Mouse (Mus musculus) kidney, adult 2 months (tissue): Measurements from ENCODE around the gene Col6a5. TPM values are rescaled to one million over a fixed set of nuclear protein-coding genes. Genes with fewer than 3 reads are reported as not detected.

Experiments used
- DNase-seq: peaks from one replicate; pipeline ENCODE4 v3.0.0; 2021
- H3K27ac ChIP-seq: fragments of 200-500 bp; 2 replicates; pipeline ENCODE4 v1.5.1; 2012; ENCODE audit warnings: low read depth, low read length, control low read depth, inconsistent platforms; ENCODE audit not compliant: insufficient read depth
- H3K27me3 ChIP-seq: fragments of 200-500 bp; replicated peaks from 2 replicates; pipeline ENCODE4 v1.6.1; 2012; ENCODE audit warnings: mild to moderate bottlenecking, moderate library complexity, low read length, inconsistent platforms; ENCODE audit not compliant: control insufficient read depth, insufficient read depth
- H3K36me3 ChIP-seq: fragments of 200-500 bp; 2 replicates; pipeline ENCODE4 v1.6.1; 2012; ENCODE audit warnings: mild to moderate bottlenecking, moderate library complexity, low read length, inconsistent platforms; ENCODE audit not compliant: control insufficient read depth, insufficient read depth
- H3K4me1 ChIP-seq: fragments of 200-500 bp; 2 replicates; pipeline ENCODE4 v1.6.1; 2011; ENCODE audit warnings: low read length; ENCODE audit not compliant: control insufficient read depth, insufficient read depth
- H3K4me3 ChIP-seq: fragments of 200-500 bp; 2 replicates; pipeline ENCODE4 v1.5.1; 2011; ENCODE audit warnings: mild to moderate bottlenecking, low read depth, low read length, control low read depth; ENCODE audit not compliant: insufficient read depth
- CTCF ChIP-seq: fragments of 200-500 bp; conservative IDR thresholded peaks from 2 replicates; pipeline ENCODE4 v1.5.1; 2011; ENCODE audit warnings: low read depth, mild to moderate bottlenecking, control low read depth, low read length, moderate library complexity, mixed read lengths; ENCODE audit not compliant: insufficient read depth, insufficient read length
- POLR2A ChIP-seq: fragments of 200-500 bp; IDR thresholded peaks from one replicate; pipeline ENCODE4 v1.6.1; 2011; ENCODE audit warnings: low read depth, low read length, control low read depth
- WGBS: fragments of 180-500 bp; shearing (Covaris S2); methylation state at CpG from one replicate; pipeline ENCODE4 v1.1.7; 2018; 5-methylcytosine and 5-hydroxymethylcytosine counted together
- polyA plus RNA-seq: library from polyadenylated mRNA; depleted of rRNA; stranded (reverse); fragments of >200 nt; gene quantifications from 2 replicates; pipeline ENCODE4 v1.2.3, GENCODE M21; 2012; rRNA removed

The Col6a5 gene
- polyA plus RNA-seq, 1 experiment = 0.34 TPM

GRCm38 (mm10) chr9:105820711-105821110 lies 139.7 kb downstream of the Col6a5 start:
- TF ChIP-seq CTCF (no peak), POLR2A (no peak)
- H3K36me3 ChIP-seq = no peaks in the 10 kb centered on the region
- DNase-seq = peak; percentile 79
- H3K27ac ChIP-seq = no peak overlapping the region
- WGBS = 51% methylated on average over 6 of the region's 6 CpGs
- no peak overlapping the region for H3K4me3 ChIP-seq
- H3K4me1 ChIP-seq = peaks cover 2% of the 10 kb centered on the region; the same call in 1 of the 2 replicates
- no peaks in the 10 kb centered on the region for H3K27me3 ChIP-seq

GRCm38 (mm10) chr9:105819155-105819709 lies 141.2 kb downstream of the Col6a5 start:
- Histone ChIP-seq H3K36me3 (no peaks in the 10 kb centered on the region), H3K27me3 (no peaks in the 10 kb centered on the region), H3K4me1 (peaks cover 2% of the 10 kb centered on the region; the same call in 1 of the 2 replicates), H3K4me3 (no peak overlapping the region), H3K27ac (no peak overlapping the region)
- no peak for DNase-seq
- WGBS = 80% methylated on average over 29 of the region's 29 CpGs
- no peak for TF ChIP-seq CTCF
- TF ChIP-seq POLR2A = no peak

DNA sequence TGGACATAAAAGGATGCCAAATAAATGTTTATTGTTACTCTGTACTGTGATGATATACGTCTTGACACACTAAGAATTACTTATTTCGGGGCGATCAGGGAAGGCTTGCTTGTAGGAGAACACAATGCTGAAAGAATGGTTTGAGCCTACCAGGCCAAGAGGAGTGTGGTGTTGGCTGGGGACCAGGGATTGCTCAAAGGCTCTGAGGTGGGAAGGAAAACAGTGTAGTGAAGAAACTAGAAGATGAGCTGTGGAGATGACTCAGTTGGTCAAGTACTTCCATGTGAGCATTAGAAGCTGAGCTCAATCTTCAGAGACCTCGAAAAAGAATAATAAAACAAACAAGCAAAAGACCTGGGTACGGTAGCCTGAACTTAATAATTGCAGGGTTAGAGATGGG lies 146.0 kb downstream of the Col6a5 start:
- Histone ChIP-seq H3K4me3 (no peak overlapping the region), H3K4me1 (peaks cover 4% of the 10 kb centered on the region; the same call in 1 of the 2 replicates), H3K27me3 (no peaks in the 10 kb centered on the region), H3K36me3 (no peaks in the 10 kb centered on the region), H3K27ac (no peak overlapping the region)
- TF ChIP-seq CTCF (no peak), POLR2A (no peak)
- WGBS = 90% methylated on average over 5 of the region's 5 CpGs
- DNase-seq = no peak

DNA sequence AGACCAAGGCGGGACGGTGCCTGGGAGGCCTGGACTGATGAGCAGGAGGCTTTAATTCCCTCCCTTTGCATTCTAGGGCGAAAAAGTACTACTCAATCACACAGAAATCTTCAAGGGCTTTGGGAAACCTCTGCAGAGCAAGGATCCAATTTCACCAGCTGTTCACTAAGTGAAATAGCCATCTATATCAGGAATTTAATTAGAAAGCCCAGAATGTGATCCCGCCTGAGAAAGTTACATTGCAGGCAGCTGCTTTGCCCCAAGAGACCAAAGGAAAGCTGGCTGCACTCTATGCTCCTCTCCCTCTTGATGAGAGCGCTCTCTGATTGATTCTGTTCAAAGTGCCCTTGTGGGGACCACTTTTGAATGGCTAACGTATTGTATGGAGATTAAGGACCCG lies 149.0 kb downstream of the Col6a5 start:
- H3K27me3 ChIP-seq = no peaks in the 10 kb centered on the region
- peak; percentile 36 for DNase-seq
- TF ChIP-seq POLR2A = no peak
- TF ChIP-seq CTCF = no peak
- H3K27ac ChIP-seq = no peak overlapping the region
- H3K4me3 ChIP-seq = no peak overlapping the region
- H3K36me3 ChIP-seq = no peaks in the 10 kb centered on the region
- peaks cover 4% of the 10 kb centered on the region; the same call in 1 of the 2 replicates for H3K4me1 ChIP-seq
- WGBS = 31% methylated on average over 7 of the region's 7 CpGs

DNA sequence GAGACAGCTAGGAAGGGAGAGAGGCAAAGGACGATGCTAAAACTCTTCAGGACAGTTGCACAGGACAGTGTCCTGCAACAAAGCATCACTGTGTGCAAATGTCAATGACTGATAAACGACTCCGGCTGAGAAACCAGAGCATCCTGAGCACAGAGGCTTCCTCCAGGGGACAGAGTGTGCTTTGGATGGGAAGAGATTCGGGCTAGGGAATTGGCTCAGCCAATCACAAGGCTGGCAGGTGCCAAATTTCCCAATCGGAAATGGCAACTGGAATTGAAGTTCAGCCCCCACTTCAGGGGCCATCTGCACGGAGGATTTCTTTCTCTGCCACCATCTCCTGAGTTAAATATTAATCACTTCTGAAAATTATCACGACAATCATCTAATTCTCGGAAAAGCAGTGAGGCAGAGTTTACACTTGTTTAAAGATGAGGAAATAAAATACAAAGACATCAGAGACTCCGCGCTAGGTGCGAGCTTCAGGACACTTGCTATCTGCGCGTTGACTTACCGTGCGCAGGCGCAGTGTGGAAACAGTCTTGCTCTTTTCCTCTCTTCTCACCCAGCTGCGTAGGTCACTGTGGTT lies 151.4 kb downstream of the Col6a5 start:
- peaks cover 4% of the 10 kb centered on the region; the same call in 1 of the 2 replicates for H3K4me1 ChIP-seq
- peak; percentile 53 for DNase-seq
- no peaks in the 10 kb centered on the region for H3K36me3 ChIP-seq
- H3K4me3 ChIP-seq = no peak overlapping the region
- 66% methylated on average over 17 of the region's 17 CpGs for WGBS
- no peak overlapping the region for H3K27ac ChIP-seq
- no peaks in the 10 kb centered on the region for H3K27me3 ChIP-seq
- TF ChIP-seq POLR2A (no peak), CTCF (no peak)

Other genes with a start within 250 kb of the Col6a5 start
- 0.19 and 0.28 TPM in 2 replicates for gene Col6a6, start 132.5 kb downstream of the Col6a5 start, polyA plus RNA-seq
- 0.59 and 0.62 TPM in 2 replicates for gene Col6a4, start 136.1 kb upstream of the Col6a5 start, polyA plus RNA-seq
- 168 and 212 TPM in 2 replicates for gene Glyctk, start 197.5 kb upstream of the Col6a5 start, polyA plus RNA-seq
- gene Wdr82, start 210.3 kb upstream of the Col6a5 start, polyA plus RNA-seq = 37.6 and 38.9 TPM in 2 replicates
- gene Ppm1m, start 239.1 kb upstream of the Col6a5 start, polyA plus RNA-seq = 28.5 and 32.6 TPM in 2 replicates
- 24.4 and 29.7 TPM in 2 replicates for gene Twf2, start 242.5 kb upstream of the Col6a5 start, polyA plus RNA-seq